Mouse (Mus musculus) erythroblast, embryonic 14.5 days (primary cell): ENCODE results near the gene Zfp451.

Experiments
- GATA1 ChIP-seq: IDR thresholded peaks from 2 replicates; pipeline ENCODE4 v1.6.1; 2012; ENCODE audit warnings: low read length, inconsistent platforms, mixed read lengths
- TAL1 ChIP-seq: IDR thresholded peaks from 3 replicates; pipeline ENCODE4 v1.6.1; 2012; ENCODE audit warnings: low read length, inconsistent platforms, mixed read lengths

- TF ChIP-seq TAL1 (no peak), GATA1 (no peak)
Measured at GRCm38 (mm10) chr1:33733044-33733443, 81.4 kb downstream of the Zfp451 start.
